Mouse (Mus musculus) heart, adult 18-20 months (tissue): ENCODE data around the gene Ino80d. TPM values are rescaled to one million over a fixed set of nuclear protein-coding genes. Genes with fewer than 3 reads are reported as not detected.
A peak's percentile ranks its signal among the peaks of the same experiment; 100 is the strongest.
"Not testable (repeated sequence)": the region's sequence is repeated elsewhere in the genome, so short reads cannot be mapped to it uniquely, and the experiment has no call there.

ENCODE experiments used
- DNase-seq, 2 experiments: peaks; one replicate each; pipeline ENCODE4 v3.0.0; 2021 to 2022; ENCODE audit warnings: mixed read lengths in 1 of 2
- long read RNA-seq, 2 experiments: library from polyadenylated mRNA; stranded (forward); transcript quantifications; one replicate each; pipeline ENCODE4 v2.0.0; 2021
- total RNA-seq, 2 experiments: library from RNA; stranded (reverse); gene quantifications; 2 replicates each; pipeline ENCODE4 v1.2.3; 2021

Gene Ino80d
- total RNA-seq = 10 to 100 TPM; 16.4 to 17.6 TPM
- long read RNA-seq, experiment 1, partial matches to known transcripts = 0 of 15 reads
- long read RNA-seq, experiment 1, other reads (novel, unspliced or antisense) = 15 of 15 reads
- long read RNA-seq, experiment 2, partial matches to known transcripts = 0 of 4 reads
- long read RNA-seq, experiment 2, other reads (novel, unspliced or antisense) = 4 of 4 reads

- peak; percentile 87 to 88 for DNase-seq
These were observed at the start of gene Ino80d for GRCm38 (mm10) chr1:63114136-63114781. Gene Ino80d, minus strand, starts transcription at chr1:63114667.

GRCm38 (mm10) chr1:63140231-63140630 lies 25.8 kb upstream of the Ino80d start:
- no peak for DNase-seq

DNA sequence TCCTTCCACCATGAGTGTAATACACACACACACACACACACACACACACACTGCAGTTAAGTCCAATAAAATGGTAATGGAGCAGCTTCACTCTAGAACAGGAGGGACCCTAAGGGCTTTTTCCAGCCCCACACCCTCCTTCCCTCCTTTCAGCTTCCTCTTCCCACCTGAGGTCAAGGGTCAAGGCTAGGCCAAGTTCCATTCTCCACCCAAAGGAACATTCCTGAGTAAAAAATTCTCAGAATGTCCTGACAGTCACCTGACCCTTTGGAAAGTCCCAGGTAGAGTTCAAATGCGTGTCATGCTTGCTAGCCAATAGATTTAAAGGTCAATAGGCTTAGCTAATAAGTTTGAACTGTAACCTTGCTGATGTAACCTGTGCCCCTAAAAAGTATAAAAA lies 24.1 kb upstream of the Ino80d start:
- DNase-seq = not testable (repeated sequence)

GRCm38 (mm10) chr1:63137971-63138370 lies 23.5 kb upstream of the Ino80d start:
- DNase-seq = no peak

GRCm38 (mm10) chr1:63134530-63134929 lies 20.1 kb upstream of the Ino80d start:
- DNase-seq = no peak

- DNase-seq = no peak
These were observed 17.3 kb upstream of the Ino80d start for GRCm38 (mm10) chr1:63131766-63132165.

DNA sequence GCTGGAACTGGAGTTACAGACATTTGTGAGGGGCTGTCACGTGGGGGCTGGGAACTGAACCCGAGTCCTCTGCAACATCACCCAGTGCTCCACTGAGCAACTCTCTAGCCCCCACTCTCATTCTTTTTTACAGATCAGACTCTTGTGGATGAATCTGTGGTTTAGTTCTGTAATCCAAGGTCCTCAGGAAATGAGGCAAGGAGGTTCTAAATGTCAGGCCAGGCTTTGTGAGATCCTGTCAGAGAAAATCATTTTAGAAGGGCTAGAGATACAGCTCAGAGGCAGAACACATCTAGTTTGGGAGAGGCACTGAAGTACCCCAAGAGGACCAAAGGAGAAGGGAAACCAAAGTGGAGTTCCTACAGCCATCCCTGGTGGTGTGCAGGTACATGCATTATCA lies 16.4 kb upstream of the Ino80d start:
- no peak for DNase-seq

DNA sequence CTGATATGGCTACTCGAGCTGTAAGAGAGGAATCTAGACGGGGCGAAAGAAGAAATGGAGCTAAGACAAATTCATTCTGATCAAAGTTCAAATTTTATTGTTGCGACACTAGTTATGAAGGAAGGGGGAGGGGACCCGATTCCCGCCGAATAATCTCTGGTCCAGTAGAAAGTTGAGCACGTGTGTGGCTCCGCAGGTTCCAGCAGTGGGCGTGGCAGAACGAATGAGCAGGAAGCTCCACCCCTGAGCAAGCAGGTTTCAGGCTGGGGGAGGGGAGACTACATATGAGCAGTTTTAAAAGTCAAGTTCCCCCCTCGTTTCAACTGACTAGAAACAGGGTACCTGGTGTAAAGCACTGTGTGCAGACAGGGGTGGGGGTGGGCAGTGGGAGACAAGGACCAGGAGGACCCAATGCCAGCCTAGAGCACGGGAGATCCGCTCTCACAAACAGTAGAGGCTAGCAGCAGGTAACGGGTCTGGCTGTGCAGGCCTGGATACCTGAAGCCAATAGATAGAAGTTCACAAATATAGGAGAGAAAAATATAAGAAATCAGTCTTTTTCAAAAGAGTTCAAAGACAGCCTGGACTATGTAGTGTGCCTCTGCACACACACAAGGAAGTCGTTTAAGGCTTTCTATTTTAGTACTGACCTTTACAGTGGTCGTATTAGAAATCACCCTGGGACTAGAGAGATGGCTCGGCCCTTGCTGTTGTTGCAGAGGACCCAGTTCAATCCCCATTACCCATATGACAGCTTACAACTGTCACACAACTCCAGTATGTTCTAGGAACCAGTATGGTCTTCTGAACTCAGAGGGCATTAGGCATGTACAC lies 15.6 kb upstream of the Ino80d start:
- no peak for DNase-seq

GRCm38 (mm10) chr1:63129273-63129672 lies 14.8 kb upstream of the Ino80d start:
- no peak for DNase-seq

- DNase-seq = no peak
These were observed 11.7 kb upstream of the Ino80d start for GRCm38 (mm10) chr1:63126206-63126605.

- DNase-seq = no peak
These were observed 9.5 kb upstream of the Ino80d start for GRCm38 (mm10) chr1:63123823-63124450.

GRCm38 (mm10) chr1:63122005-63122404 lies 7.5 kb upstream of the Ino80d start:
- no peak for DNase-seq

GRCm38 (mm10) chr1:63120382-63120781 lies 5.9 kb upstream of the Ino80d start:
- no peak for DNase-seq

GRCm38 (mm10) chr1:63119675-63120074 lies 5.2 kb upstream of the Ino80d start:
- no peak for DNase-seq

DNA sequence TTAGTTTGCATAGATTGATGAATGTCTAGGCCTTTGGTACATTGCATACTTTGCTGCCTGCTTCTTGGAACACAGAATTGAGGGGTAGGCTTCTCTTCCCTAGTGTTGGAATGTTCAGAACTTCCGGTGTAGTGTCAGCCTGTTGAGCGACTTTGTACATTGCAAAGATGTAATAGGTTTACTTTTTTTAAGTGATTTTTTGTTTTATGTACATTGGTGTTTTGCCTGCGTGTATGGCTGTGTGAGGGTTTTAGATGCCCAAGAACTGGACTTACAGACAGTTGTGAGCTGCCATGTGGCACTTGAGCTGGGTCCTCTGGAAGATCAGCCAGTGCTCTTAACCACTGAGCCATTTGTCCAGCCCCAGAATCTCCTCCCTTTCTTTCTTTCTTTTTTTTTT lies 1.1 kb upstream of the Ino80d start:
- no peak for DNase-seq

- no peak for DNase-seq
These were observed 629 bp upstream of the Ino80d start for GRCm38 (mm10) chr1:63115096-63115495.

GRCm38 (mm10) chr1:63113274-63114135 lies 962 bp downstream of the Ino80d start:
- peak; percentile 70 to 78 for DNase-seq

DNA sequence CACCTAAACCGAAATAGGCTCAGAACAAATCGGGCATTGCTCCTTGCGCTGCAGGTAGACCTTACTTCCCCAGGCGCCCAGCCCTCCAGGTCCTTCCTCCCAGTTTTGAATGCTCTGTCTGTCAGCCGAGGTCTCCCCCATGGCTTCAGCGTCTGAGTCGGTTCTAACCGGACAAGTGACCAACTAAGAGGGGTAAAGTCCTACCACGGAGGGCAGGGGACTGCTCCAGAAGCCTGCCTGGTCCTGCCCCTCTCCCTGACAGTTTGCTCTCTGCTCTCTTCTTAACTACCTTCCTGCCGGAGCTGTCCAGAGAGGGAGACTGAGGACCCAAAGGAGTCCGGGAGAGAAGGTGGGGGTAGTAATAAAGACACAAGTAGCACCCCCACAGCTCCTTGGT lies 1.6 kb downstream of the Ino80d start:
- DNase-seq = peak; percentile 28 to 65

DNA sequence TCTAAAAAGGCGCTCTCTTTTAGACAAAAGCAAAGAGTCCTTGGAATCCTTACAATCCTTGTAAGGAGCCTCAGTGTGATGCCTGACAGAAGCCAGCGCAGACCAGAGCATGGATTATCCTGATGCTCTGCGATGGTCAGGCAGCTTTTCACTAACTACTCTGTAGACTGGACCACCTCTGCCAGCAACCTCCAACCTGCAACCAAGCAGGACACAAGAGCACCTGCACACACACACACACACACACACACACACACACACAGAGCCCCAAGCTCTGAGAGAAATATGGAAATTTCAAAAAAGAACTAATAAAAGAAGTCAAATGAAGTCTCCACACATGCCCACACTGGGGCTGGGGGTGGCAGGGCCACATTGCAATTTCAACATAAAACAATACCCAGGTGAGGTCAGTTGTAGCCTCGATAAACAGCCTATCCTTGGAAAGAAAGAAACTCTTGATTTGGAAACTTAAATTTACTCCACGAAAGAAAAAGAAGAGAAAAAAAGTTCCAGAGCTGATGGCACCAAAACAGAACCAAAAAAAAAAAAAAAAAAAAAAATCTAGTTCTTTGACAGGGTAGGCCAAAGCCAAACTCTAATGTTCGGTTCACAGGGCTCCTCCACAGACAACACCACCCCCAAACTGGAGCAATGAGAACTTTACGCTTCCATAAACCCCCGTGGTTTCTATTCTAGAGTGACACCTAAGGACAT lies 2.2 kb downstream of the Ino80d start:
- DNase-seq = no peak

- DNase-seq = no peak
These were observed 3.8 kb downstream of the Ino80d start for GRCm38 (mm10) chr1:63110536-63111285.
